Mouse (Mus musculus) embryonic facial prominence, embryonic 14.5 days (tissue): ENCODE data around the gene Nnat. TPM values are rescaled to one million over a fixed set of nuclear protein-coding genes. Genes with fewer than 3 reads are reported as not detected.

Experiments
- ATAC-seq: fragments of 200-750 bp; cut with Nextera tagmentation; 2 replicates; pipeline ENCODE4 v1.8.0; 2017; ENCODE audit warnings: low read depth, moderate number of reproducible peaks, moderate TSS enrichment
- DNase-seq: peaks from one replicate; pipeline ENCODE4 v3.0.0-alpha.2; 2015; ENCODE audit warnings: low spot score
- H3K27ac ChIP-seq: fragments of 300-500 bp; sonication (generic); replicated peaks from 2 replicates; pipeline ENCODE4 v1.5.1; 2014; ENCODE audit warnings: low read depth, mild to moderate bottlenecking, low read length, moderate library complexity
- H3K27me3 ChIP-seq: fragments of 300-500 bp; sonication (generic); replicated peaks from 2 replicates; pipeline ENCODE4 v1.6.1; 2014; ENCODE audit warnings: low read length; ENCODE audit not compliant: control insufficient read depth, insufficient read depth
- H3K36me3 ChIP-seq: fragments of 300-500 bp; sonication (generic); 2 replicates; pipeline ENCODE4 v1.6.1; 2014; ENCODE audit warnings: low read length, mixed read lengths; ENCODE audit not compliant: control insufficient read depth, insufficient read depth
- H3K4me1 ChIP-seq: fragments of 300-500 bp; sonication (generic); 2 replicates; pipeline ENCODE4 v1.6.1; 2014; ENCODE audit warnings: antibody characterized with exemption, low read length; ENCODE audit not compliant: control insufficient read depth, insufficient read depth
- H3K4me2 ChIP-seq: fragments of 300-500 bp; sonication (generic); 2 replicates; pipeline ENCODE4 v1.6.1; 2014; ENCODE audit warnings: low read depth, mild to moderate bottlenecking, low read length, moderate library complexity, mixed read lengths
- H3K4me3 ChIP-seq: fragments of 300-500 bp; sonication (generic); 2 replicates; pipeline ENCODE4 v1.5.1; 2014; ENCODE audit warnings: low read depth, mild to moderate bottlenecking, low read length
- H3K9ac ChIP-seq: fragments of 300-500 bp; sonication (generic); 2 replicates; pipeline ENCODE4 v1.6.1; 2014; ENCODE audit warnings: low read depth, mild to moderate bottlenecking, low read length, moderate library complexity, mixed read lengths
- H3K9me3 ChIP-seq: fragments of 300-500 bp; sonication (generic); 2 replicates; pipeline ENCODE4 v1.6.1; 2016; ENCODE audit warnings: low read length; ENCODE audit not compliant: control insufficient read depth
- WGBS: fragments of 180-500 bp; shearing (Covaris S2); extraction: QIAGEN DNeasy Blood & Tissue Kit; methylation state at CpG from one replicate; pipeline ENCODE4 v1.1.7; 2014; 5-methylcytosine and 5-hydroxymethylcytosine counted together
- microRNA-seq: library from miRNA; unstranded; fragments of <30 nt; microRNA quantifications from one replicate; pipeline ENCODE4, GENCODE M21; 2016; ENCODE audit warnings: borderline number of aligned reads
- polyA plus RNA-seq: library from polyadenylated mRNA; unstranded; fragments of >200 nt; fragmentation: Nextera tagmentation; extraction: Ambion mirVana; gene quantifications from 2 replicates; pipeline ENCODE4 v1.2.1, GENCODE M21; 2014

The Nnat gene
- polyA plus RNA-seq, 1 experiment from 2014 or later, result 348 TPM

GRCm38 (mm10) chr2:157601435-157601839 is 41.6 kb downstream of the Nnat start:
- WGBS, result 55% methylated on average over 6 of the region's 6 CpGs
- ATAC-seq, result no peak
- no peak overlapping the region for H3K27ac ChIP-seq

GRCm38 (mm10) chr2:157605025-157605675 is 45.3 kb downstream of the Nnat start:
- no peaks in the 10 kb centered on the region for H3K9me3 ChIP-seq
- no peak overlapping the region for H3K9ac ChIP-seq
- H3K4me3 ChIP-seq, result no peak overlapping the region
- no peak overlapping the region for H3K4me2 ChIP-seq
- WGBS, result 6% methylated on average over 18 of the region's 18 CpGs
- no peaks in the 10 kb centered on the region for H3K36me3 ChIP-seq
- DNase-seq (peak; percentile 57), ATAC-seq (0 out of 2 replicates have a peak, but pooled peaks have one; percentile 43)
- H3K27me3 ChIP-seq, result no peaks in the 10 kb centered on the region
- no peak overlapping the region for H3K27ac ChIP-seq
- H3K4me1 ChIP-seq, result no peaks in the 10 kb centered on the region; the same call in 1 of the 2 replicates

More at GRCm38 (mm10) chr2:157601435-157601839, 41.6 kb downstream of the Nnat start:
- Histone ChIP-seq H3K9ac (no peak overlapping the region), H3K4me1 (no peaks in the 10 kb centered on the region), H3K4me2 (no peak overlapping the region), H3K27me3 (no peaks in the 10 kb centered on the region), H3K36me3 (no peaks in the 10 kb centered on the region), H3K4me3 (no peak overlapping the region), H3K9me3 (no peaks in the 10 kb centered on the region)
- peak; percentile 36 for DNase-seq

DNA sequence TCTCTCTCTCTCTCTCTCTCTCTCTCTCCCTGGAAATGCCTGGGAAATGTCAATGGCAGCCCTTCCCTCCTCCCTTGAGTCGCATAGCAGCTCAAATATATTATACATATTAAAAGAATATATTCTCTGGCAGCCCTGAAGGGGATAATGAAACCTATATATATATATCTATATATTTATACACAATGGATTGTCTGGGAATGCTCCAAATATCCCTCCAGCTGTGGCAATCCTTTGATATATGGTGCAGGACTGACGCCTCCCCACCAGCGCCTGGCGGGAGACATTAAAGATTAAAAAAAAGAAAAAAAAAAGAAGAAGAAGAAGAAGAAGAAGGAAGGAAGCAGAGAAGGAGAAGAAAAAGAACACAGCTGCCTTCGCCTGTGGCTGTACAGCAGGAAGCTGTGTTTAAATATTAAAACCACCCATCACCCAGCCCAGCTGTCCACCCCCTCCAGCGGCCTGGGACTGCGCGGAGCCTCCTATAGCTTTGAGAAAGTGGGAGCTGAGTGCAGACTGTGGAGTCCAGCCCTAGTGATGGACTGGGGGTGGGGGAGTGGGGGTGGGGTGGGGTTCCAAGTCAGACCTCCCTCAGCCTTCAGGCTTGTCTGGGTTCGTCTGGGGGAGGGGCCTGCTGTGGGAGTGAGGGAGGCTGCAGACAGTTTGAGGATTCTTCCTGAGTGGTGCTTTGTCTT is 47.8 kb downstream of the Nnat start:
- Histone ChIP-seq H3K9ac (no peak overlapping the region), H3K27me3 (no peaks in the 10 kb centered on the region), H3K9me3 (no peaks in the 10 kb centered on the region), H3K27ac (no peak overlapping the region), H3K4me2 (no peak overlapping the region), H3K36me3 (no peaks in the 10 kb centered on the region), H3K4me1 (no peaks in the 10 kb centered on the region; the same call in 1 of the 2 replicates), H3K4me3 (no peak overlapping the region)
- DNase-seq, result peak; percentile 30
- peak; percentile 66 for ATAC-seq
- 31% methylated on average over 7 of the region's 9 CpGs for WGBS

GRCm38 (mm10) chr2:157611735-157612134 is 51.9 kb downstream of the Nnat start:
- H3K27ac ChIP-seq, result no peak overlapping the region
- no peaks in the 10 kb centered on the region; the same call in none of the 2 replicates for H3K4me1 ChIP-seq
- H3K9me3 ChIP-seq, result no peaks in the 10 kb centered on the region
- no peak overlapping the region for H3K4me2 ChIP-seq
- no peaks in the 10 kb centered on the region for H3K27me3 ChIP-seq
- ATAC-seq (peak; percentile 61; the same call in 1 of the 2 replicates), DNase-seq (peak; percentile 67)
- H3K4me3 ChIP-seq, result no peak overlapping the region
- no peak overlapping the region for H3K9ac ChIP-seq
- no peaks in the 10 kb centered on the region for H3K36me3 ChIP-seq
- WGBS, result 66% methylated on average over 3 of the region's 3 CpGs

Small RNAs within 50 kb of the gene (microRNA-seq; reads per million reads assigned to microRNA genes)
- gene Gm23134, result 7.8 reads per million, percentile 26 among the genes with 10 or more reads in this experiment

Other genes starting within 250 kb of the Nnat start
- 0.51 TPM in 1 of 2 replicates, not detected in the other for gene Ghrh, start 212.6 kb upstream of the Nnat start, polyA plus RNA-seq
- gene Manbal, start 192.5 kb upstream of the Nnat start, polyA plus RNA-seq, result 39.7 and 43.3 TPM in 2 replicates
- 12.6 and 16.2 TPM in 2 replicates for gene Src, start 141.6 kb upstream of the Nnat start, polyA plus RNA-seq
- gene Blcap, start 11.2 kb downstream of the Nnat start, polyA plus RNA-seq, result 64.6 and 66.7 TPM in 2 replicates
- gene Ctnnbl1, start 177.3 kb downstream of the Nnat start, polyA plus RNA-seq, result 50.1 and 55.0 TPM in 2 replicates